Mouse (Mus musculus) neural tube, embryonic 14.5 days (tissue): Measurements from ENCODE around the gene Slc35d2. TPM values are rescaled to one million over a fixed set of nuclear protein-coding genes. Genes with fewer than 3 reads are reported as not detected.

ENCODE experiments used
- ATAC-seq: fragments of 200-750 bp; cut with Nextera tagmentation; 2 replicates; pipeline ENCODE4 v1.8.0; 2017; ENCODE audit warnings: low read depth, mild to moderate bottlenecking, moderate TSS enrichment, moderate library complexity
- H3K27ac ChIP-seq: fragments of 300-500 bp; sonication (generic); 2 replicates; pipeline ENCODE4 v1.5.1; 2014; ENCODE audit warnings: low read depth, mild to moderate bottlenecking, control low read depth, low read length, moderate library complexity, mixed read lengths
- H3K27me3 ChIP-seq: fragments of 300-500 bp; sonication (generic); 2 replicates; pipeline ENCODE4 v1.6.1; 2014; ENCODE audit warnings: low read length; ENCODE audit not compliant: control insufficient read depth, insufficient read depth
- H3K36me3 ChIP-seq: fragments of 300-500 bp; sonication (generic); 2 replicates; pipeline ENCODE4 v1.6.1; 2014; ENCODE audit warnings: low read length, mixed read lengths; ENCODE audit not compliant: control insufficient read depth, insufficient read depth
- H3K4me1 ChIP-seq: fragments of 300-500 bp; sonication (generic); 2 replicates; pipeline ENCODE4 v1.6.1; 2014; ENCODE audit warnings: low read length; ENCODE audit not compliant: control insufficient read depth, insufficient read depth
- H3K4me2 ChIP-seq: fragments of 300-500 bp; sonication (generic); 2 replicates; pipeline ENCODE4 v1.6.1; 2014; ENCODE audit warnings: mild to moderate bottlenecking, low read depth, low read length, control low read depth
- H3K4me3 ChIP-seq: fragments of 300-500 bp; sonication (generic); 2 replicates; pipeline ENCODE4 v1.5.1; 2014; ENCODE audit warnings: low read depth, low read length, control low read depth, mixed read lengths
- H3K9ac ChIP-seq: fragments of 300-500 bp; sonication (generic); replicated peaks from 2 replicates; pipeline ENCODE4 v1.6.1; 2014; ENCODE audit warnings: low read depth, mild to moderate bottlenecking, control low read depth, low read length, mixed read lengths
- H3K9me3 ChIP-seq: fragments of 300-500 bp; sonication (generic); 2 replicates; pipeline ENCODE4 v1.6.1; 2016; ENCODE audit warnings: low read length; ENCODE audit not compliant: control insufficient read depth
- WGBS: fragments of 180-500 bp; shearing (Covaris S2); extraction: QIAGEN DNeasy Blood & Tissue Kit; methylation state at CpG from one replicate; pipeline ENCODE4 v1.1.7; 2014; 5-methylcytosine and 5-hydroxymethylcytosine counted together
- polyA plus RNA-seq: library from polyadenylated mRNA; unstranded; fragments of >200 nt; fragmentation: Nextera tagmentation; extraction: Ambion mirVana; gene quantifications from 2 replicates; pipeline ENCODE4 v1.2.1, GENCODE M21; 2014

Slc35d2 gene
- polyA plus RNA-seq, 1 experiment from 2014 or later, result 0.92 TPM

DNA sequence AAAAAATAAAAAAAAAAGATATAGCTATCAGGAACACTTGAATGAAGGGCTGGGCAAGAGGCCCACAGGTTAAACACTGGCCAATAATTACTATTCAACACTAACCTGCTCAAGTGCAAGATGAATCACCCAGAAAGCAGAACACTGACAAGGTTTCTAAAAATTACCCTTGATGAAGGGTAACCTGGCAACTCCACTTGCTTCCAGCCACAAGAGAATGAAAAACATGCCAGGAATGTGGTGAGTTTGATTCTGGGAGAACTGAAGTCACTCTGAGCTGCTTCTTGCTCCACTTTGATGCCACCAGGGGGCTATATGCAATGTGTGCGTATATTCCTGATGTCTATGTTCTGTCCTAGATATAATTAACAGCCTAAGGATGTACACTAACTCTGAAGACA, 26.0 kb upstream of the Slc35d2 start:
- peaks cover 4% of the 10 kb centered on the region; the same call in 1 of the 2 replicates for H3K4me1 ChIP-seq
- H3K4me3 ChIP-seq, result no peak overlapping the region
- ATAC-seq, result no peak
- H3K27me3 ChIP-seq, result no peaks in the 10 kb centered on the region
- H3K4me2 ChIP-seq, result no peak overlapping the region
- H3K27ac ChIP-seq, result no peak overlapping the region
- H3K36me3 ChIP-seq, result no peaks in the 10 kb centered on the region
- no peaks in the 10 kb centered on the region for H3K9me3 ChIP-seq
- H3K9ac ChIP-seq, result no peak overlapping the region
- 3% methylated on average over 1 of the region's 1 CpGs for WGBS

DNA sequence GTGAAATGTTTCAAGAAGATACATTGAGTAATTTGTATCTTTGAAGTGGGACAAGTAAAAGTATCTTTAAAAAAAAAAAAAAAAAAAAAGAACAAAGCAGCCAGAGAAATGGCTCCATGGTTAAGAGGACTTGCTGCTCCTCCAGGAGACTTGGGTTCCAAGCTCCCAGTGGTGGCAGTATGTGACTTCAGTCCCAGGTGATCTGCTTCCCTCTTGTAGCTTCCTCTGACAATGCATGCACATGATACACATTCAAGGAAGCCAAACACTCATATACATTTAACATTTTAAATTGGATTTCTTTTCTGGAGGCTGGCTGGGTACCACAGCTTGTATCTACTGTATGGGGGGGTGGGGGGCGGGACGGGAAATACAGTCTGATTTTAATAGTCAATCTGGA, 25.5 kb upstream of the Slc35d2 start:
- WGBS, result 55% methylated on average over 2 of the region's 2 CpGs

DNA sequence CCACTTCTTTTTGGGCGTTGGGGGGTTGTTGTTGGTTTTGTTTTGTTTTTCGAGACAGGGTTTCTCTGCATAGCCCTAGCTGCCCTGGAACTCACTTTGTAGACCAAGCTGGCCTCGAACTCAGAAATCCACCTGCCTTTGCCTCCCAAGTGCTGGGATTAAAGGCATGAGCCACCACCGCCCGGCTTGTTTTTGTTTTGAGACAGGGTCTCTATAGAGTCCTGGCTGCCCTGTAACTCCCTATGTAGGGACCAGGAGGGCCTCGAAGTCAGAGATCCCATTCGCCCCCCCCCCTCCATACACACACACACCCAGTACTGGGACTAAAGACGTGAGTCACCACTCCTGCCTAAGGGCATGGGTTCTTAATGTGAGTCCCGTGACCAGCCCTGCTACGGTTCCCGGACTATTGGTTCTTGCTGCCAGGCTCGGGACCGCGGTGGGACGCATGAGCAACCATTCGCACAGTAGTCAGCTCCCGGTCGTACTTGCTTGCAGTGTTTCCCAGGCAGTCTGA, 24.6 kb upstream of the Slc35d2 start:
- peaks cover 4% of the 10 kb centered on the region; the same call in 1 of the 2 replicates for H3K4me1 ChIP-seq
- H3K4me2 ChIP-seq, result peak overlapping the region; percentile 83
- H3K27ac ChIP-seq, result no peak overlapping the region
- peak overlapping the region; percentile 82 for H3K4me3 ChIP-seq
- no peaks in the 10 kb centered on the region for H3K27me3 ChIP-seq
- WGBS, result under 1% methylated on average over 18 of the region's 18 CpGs
- no peaks in the 10 kb centered on the region for H3K9me3 ChIP-seq
- peak; percentile 22; the same call in 1 of the 2 replicates for ATAC-seq
- no peaks in the 10 kb centered on the region for H3K36me3 ChIP-seq
- H3K9ac ChIP-seq, result no peak overlapping the region

More for the DNA sequence above, 25.5 kb upstream of the Slc35d2 start:
- Histone ChIP-seq H3K9ac (no peak overlapping the region), H3K36me3 (no peaks in the 10 kb centered on the region), H3K27ac (no peak overlapping the region), H3K4me3 (no peak overlapping the region), H3K4me2 (no peak overlapping the region), H3K9me3 (no peaks in the 10 kb centered on the region), H3K27me3 (no peaks in the 10 kb centered on the region), H3K4me1 (peaks cover 4% of the 10 kb centered on the region; the same call in 1 of the 2 replicates)
- no peak for ATAC-seq

DNA sequence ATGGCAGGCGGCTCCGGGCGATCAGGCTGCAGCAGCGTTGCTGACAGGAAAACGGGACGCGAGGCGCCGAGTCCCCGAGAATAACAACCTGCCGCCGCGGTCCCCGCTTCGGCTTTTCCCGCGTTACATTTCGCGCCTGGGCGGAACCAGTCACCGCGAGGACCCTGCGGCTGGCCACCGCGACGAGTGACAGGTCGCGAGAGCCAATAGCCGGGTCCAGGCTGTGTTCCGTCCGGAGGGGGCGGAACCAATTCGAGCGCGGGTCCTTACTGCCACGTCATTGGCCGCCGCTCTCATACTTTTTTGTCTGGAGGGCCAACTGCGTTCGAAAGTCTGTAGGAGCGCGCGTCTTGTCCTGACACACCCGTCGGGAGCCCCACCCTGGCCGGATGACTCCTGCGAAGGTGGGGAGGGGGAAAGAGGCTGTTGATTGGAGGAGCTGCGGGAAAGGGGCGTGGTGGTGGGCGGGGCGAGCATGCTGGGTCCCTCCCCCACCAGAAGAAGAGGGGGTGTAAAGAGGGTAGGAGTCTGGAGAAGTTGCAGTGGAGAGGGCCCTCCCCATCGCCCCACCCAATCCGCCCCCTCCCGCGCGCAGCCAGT, 24.0 kb upstream of the Slc35d2 start, which contains the start of gene Zfp367:
Gene Zfp367 (minus strand): TSS at position 120 of the 600 bp plus-strand sequence.
- Histone ChIP-seq H3K9me3 (no peaks in the 10 kb centered on the region), H3K4me1 (peaks cover 4% of the 10 kb centered on the region; the same call in 1 of the 2 replicates), H3K36me3 (no peaks in the 10 kb centered on the region), H3K4me3 (peak within 1 kb of the TSS; percentile 82), H3K4me2 (peak within 1 kb of the TSS; percentile 83), H3K27ac (peak within 1 kb of the TSS; percentile 53), H3K27me3 (no peaks in the 10 kb centered on the region), H3K9ac (peak within 1 kb of the TSS; percentile 39)
- ATAC-seq, result peak; percentile 98
- WGBS, result under 1% methylated on average over 46 of the region's 56 CpGs

DNA sequence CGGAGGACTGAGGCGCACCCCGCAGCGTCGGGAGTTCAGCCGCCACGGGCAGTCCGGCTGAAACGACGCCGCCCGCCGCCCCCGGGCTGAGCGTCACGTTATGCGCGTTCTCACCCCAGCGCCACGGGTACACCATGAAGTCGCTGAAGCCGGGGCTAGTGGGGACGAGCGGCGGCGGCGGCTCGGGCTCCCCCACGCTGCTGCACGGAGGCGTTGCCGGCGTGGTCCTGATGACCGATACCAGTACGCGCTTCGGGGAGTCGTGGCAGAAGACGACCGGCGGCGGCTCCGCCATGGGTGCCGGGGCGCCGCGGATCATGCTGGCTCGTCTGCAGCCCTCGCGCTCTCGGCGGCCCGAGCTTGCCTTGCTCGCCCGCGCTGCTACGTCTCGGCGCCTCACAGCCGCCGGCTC, 23.5 kb upstream of the Slc35d2 start:
- H3K4me1 ChIP-seq, result peaks cover 4% of the 10 kb centered on the region; the same call in 1 of the 2 replicates
- peak overlapping the region; percentile 53 for H3K27ac ChIP-seq
- peak; percentile 66 for ATAC-seq
- H3K27me3 ChIP-seq, result no peaks in the 10 kb centered on the region
- H3K36me3 ChIP-seq, result no peaks in the 10 kb centered on the region
- peak overlapping the region; percentile 83 for H3K4me2 ChIP-seq
- WGBS, result under 1% methylated on average over 44 of the region's 61 CpGs
- H3K9me3 ChIP-seq, result no peaks in the 10 kb centered on the region
- H3K9ac ChIP-seq, result peak overlapping the region; percentile 39
- peak overlapping the region; percentile 82 for H3K4me3 ChIP-seq

DNA sequence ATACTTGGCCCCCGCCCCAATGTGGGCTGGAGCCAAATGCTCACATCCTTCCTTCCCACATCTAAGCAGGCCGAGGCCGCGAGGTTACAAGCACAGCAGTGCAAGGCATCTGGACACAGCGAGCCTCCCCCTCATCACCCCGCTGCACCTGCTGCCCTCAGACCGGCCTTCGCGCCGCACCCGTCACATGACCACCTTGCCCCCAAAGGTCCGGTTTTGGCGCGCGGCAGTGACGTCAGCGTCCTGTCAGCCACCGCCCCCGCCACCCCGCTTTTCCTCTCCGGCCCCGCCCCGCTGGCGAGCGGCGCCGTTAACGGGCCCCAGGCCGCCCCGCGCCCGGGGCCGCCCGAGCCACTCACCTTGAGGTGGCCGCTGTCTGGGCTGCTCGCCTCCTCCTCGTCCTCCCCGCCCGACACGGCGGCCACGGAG, 23.1 kb upstream of the Slc35d2 start:
- Histone ChIP-seq H3K27ac (peak overlapping the region; percentile 1; the same call in 1 of the 2 replicates), H3K4me3 (peak overlapping the region; percentile 82), H3K4me2 (peak overlapping the region; percentile 83), H3K36me3 (no peaks in the 10 kb centered on the region), H3K9me3 (no peaks in the 10 kb centered on the region), H3K4me1 (peaks cover 4% of the 10 kb centered on the region; the same call in 1 of the 2 replicates), H3K27me3 (no peaks in the 10 kb centered on the region), H3K9ac (peak overlapping the region; percentile 39)
- ATAC-seq, result peak; percentile 49
- under 1% methylated on average over 38 of the region's 42 CpGs for WGBS

DNA sequence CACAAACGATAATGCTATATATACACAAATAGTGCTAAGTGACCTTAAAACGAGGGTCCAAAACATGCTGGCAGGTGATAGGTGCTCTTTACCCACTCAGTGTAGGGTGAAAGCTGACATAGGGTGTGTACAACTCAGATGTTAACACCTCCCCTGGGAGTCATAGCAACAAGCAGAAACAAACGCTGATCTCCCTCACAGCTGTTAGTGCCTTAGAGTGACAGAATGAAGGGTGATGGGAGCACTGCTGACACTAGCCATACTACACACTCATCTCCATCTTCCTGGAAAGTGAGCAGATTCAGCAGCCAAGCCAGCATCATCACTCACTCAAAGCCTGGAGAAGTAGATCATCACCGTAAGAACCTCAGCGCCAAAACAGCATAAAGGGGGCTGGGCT, 21.0 kb upstream of the Slc35d2 start:
- H3K27me3 ChIP-seq, result no peaks in the 10 kb centered on the region
- ATAC-seq, result no peak
- H3K27ac ChIP-seq, result no peak overlapping the region
- no peaks in the 10 kb centered on the region for H3K36me3 ChIP-seq
- H3K9ac ChIP-seq, result no peak overlapping the region
- peaks cover 4% of the 10 kb centered on the region; the same call in 1 of the 2 replicates for H3K4me1 ChIP-seq
- H3K4me3 ChIP-seq, result no peak overlapping the region
- WGBS, result 70% methylated on average over 5 of the region's 5 CpGs
- H3K4me2 ChIP-seq, result no peak overlapping the region
- H3K9me3 ChIP-seq, result no peaks in the 10 kb centered on the region

DNA sequence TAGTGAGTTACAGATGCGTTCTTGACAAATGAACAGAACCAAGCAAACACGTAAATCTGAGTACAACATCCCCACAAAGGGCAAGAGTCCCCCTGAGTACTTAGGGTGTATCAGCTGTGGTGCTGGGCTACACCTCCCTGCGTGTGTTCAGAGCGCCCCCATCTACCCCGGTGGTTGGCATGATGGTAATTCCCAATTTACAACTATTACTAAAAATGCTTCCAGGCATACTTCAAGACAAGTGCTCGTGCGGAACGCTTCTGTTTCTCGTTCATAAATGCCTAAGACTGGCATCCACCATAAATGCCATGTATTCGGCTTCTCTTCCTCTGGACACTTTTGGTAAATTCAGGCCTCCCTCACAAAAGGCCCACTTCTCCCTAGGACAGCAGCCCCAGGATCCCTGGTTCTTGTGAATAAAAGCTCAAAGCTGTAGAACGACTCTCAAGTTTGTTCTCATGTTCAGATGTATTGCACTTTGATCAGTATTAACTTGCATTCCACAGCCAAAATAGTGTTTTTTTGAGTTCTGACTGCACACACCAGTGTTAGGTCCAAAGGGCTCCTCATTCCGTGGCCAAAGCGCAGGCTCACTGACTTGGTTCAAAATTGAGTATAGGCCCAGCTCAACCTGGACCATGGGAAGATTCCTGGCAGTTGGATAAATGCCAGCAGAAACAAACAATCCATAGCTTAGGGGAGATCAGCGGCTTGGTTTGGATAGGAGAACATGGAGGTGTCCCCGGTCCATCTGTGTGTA, 628 bp upstream of the Slc35d2 start:
- Histone ChIP-seq H3K27ac (no peak overlapping the region), H3K36me3 (no peaks in the 10 kb centered on the region), H3K4me2 (peak overlapping the region; percentile 75), H3K4me3 (peak overlapping the region; percentile 48), H3K9ac (peak overlapping the region; percentile 48; the same call in 1 of the 2 replicates), H3K27me3 (no peaks in the 10 kb centered on the region), H3K4me1 (0 out of 2 replicates have a peak, but pooled peaks cover 3% of the 10 kb centered on the region), H3K9me3 (no peaks in the 10 kb centered on the region)
- ATAC-seq, result peak; percentile 80; the same call in 1 of the 2 replicates
- WGBS, result 37% methylated on average over 15 of the region's 15 CpGs
